Mouse (Mus musculus) heart, postnatal 0 days (tissue): ENCODE data around the gene Galk1.

Experiments used
- CTCF ChIP-seq: IDR thresholded peaks from 2 replicates; pipeline ENCODE4 v1.5.1; 2016; ENCODE audit warnings: antibody characterized with exemption, control low read depth, low read depth
- EP300 ChIP-seq: IDR thresholded peaks from 2 replicates; pipeline ENCODE4 v1.6.1; 2016; ENCODE audit warnings: antibody characterized with exemption, low read depth

GRCm38 (mm10) chr11:115971016-115971415 is 41.5 kb downstream of the Galk1 start:
- no peak for TF ChIP-seq EP300
- TF ChIP-seq CTCF: no peak
